ENCODE assay signal across 16 mouse cellular contexts in genomic region chr2:33343413-33343812, GRCm38 (mm10).
"Had no signal": no experiment of that assay in that cellular context is flagged by ENCODE, and none has a peak within 500 bp of the region (broad histone marks: within the 10 kb centered on the region; RNA-seq: fewer than 3 reads in every experiment).

No protein-coding gene starts in this region.

- H3K4me3 ChIP-seq: limb, embryonic 12.5 days; limb, embryonic 15.5 days; midbrain, embryonic 10.5 days had no signal

- H3K27me3 ChIP-seq: limb, embryonic 12.5 days; limb, embryonic 15.5 days had no signal

- H3K4me2 ChIP-seq: limb, embryonic 12.5 days; limb, embryonic 15.5 days; liver, embryonic 11.5 days; lung, embryonic 14.5 days had no signal

- H3K27ac ChIP-seq: kidney, postnatal 0 days; limb, embryonic 12.5 days; limb, embryonic 15.5 days; liver, embryonic 14.5 days; macrophage had no signal

- H3K36me3 ChIP-seq: limb, embryonic 12.5 days; limb, embryonic 15.5 days; midbrain, embryonic 10.5 days had no signal

- DNase-seq: kidney, adult 2 months; kidney, postnatal 25 days; left cerebral cortex, postnatal 4 days; liver, postnatal 0 days; lung, embryonic 14.5 days; midbrain, embryonic 14.5 days; thymus, adult 18-20 months; thymus, postnatal 36 days had no signal

- ATAC-seq: liver, postnatal 0 days; lung, postnatal 0 days had no signal
